Mouse (Mus musculus) ovary, postnatal 10 days (tissue): ENCODE data around the gene Prpf4.

Source experiments
- DNase-seq: peaks from one replicate; pipeline ENCODE4 v3.0.0; 2022; ENCODE audit warnings: low spot score

Prpf4 gene

DNA sequence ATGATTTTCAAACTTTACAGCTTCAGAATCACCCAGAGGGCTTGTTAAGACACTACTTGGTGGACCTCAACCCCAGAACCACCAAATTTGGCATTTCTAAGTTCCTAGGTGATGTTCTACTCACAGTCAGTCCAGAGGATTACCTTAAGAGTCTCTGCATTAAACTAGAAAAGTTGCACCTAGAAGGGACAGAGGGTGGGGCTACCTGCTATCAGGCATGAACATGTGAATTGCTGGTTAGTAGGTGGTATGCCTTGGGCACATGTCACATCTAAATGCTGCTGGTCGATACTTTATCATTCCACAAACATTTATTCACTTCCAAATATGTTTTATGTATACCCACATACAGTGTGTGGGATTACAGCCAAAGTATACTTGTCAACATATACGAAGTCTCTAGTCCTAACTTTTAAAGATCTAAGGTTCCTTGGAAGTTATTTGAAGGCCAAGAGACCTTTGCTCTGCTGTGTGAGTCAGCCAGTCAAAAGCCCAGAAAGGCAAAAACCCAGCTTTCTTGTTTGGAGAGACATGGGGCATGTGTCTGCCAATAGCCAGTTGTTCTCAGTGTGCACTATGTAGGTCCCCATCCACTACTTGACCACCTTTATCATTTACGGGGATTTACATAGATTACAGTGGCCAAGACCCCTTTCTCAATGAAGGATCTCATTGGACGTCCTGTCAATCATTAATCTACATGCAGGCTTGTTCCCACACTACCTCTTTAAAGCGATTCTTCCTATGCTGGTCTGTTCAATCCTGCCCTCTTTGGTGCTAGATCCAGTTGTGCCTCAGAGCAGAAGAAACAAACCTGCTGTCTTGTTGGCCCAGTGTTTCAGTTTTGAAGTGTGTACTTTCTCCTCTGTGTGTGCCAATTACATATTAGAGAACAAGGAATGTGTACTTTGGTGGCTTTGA lies 18.7 kb upstream of the Prpf4 start:
- no peak for DNase-seq

DNA sequence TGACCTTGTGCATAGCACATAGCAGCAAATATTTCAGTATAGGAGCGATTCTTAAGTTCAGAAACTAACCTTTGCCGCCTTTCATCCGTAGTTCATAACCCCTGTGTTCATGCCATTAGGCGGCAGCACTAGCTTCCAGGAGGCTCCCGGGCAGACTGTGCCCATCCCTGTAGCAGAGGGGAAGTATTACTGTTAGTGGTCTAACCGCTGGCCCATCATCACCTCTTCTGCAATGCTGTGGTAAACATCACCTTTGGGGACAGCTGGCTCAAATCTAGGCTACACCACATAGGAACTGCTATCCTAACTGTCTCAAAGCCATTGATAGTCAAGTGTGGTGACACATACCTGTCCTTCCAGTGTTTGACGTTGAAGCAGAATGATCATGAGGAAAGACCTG lies 16.7 kb upstream of the Prpf4 start:
- DNase-seq = no peak

DNA sequence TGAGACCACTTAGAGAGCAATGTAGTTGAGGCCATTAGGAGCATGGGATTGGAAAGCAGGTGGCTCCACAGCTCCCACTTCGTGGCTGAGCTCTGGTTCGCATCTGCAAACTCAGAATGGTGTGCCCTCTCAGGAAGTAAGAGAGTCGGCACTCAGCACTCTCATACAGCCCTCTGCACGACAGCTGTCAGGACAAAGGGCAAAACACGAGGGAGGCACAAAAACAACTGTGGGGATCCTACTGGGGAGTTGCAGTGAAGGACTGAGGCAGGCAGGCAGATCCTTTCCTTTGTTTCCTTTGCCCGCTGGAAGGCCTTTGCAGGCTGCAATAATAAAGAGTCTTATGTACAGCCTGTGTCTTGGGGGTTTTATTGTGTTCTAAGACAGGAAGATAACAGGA lies 15.1 kb upstream of the Prpf4 start:
- no peak for DNase-seq

DNA sequence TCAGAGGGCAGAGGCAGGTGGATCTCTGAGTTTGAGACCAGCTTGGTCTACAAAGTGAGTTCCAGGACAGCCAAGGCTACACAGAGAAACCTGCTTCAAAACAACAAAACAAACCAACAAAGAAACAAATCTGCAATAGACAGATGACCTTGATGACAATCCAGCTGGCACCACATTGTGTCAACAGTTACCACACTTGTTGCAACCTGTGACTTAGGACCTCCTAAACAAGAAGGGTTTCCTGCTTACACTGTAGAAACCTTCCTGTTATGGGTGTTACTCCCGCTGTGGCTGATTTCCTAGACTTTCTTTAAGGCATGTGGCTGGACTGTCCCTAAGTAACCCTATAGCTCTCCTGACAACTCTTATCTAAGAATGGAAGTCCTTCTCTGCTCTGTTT lies 12.8 kb upstream of the Prpf4 start:
- no peak for DNase-seq

DNA sequence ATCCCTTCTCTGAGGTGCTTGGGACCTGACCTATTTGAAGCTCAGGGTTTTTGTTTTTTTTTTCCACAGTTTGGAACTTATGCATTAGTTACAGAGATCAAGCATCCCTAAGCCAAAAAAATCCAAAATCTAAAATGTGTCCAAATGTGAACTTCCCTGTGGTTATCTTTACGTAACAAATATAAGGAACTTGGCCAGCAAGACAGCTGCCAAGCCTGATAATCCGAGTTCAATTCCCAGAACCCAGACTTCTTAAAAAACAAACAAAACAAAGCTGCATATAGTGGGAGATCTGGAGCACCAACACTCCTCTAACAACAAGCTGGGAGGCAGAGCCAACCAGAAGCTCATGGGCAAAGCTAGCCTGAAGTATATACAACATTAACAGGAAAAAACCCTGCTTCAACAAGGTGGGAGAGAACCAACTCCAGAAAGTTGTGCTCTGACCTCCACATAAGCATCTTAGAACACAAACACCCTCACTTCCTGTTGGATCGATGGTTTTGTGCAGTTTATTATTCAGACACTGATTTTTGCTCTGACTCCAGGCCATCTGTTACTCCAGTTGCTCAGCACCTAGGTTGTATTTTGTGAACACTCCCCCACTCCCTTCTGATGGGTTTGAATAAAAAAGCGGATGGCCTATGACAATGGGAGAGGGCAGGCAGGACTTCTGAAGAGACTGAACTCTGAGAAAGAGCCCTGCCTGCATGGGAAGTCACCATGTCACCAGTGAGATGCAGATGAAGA lies 10.8 kb upstream of the Prpf4 start:
- no peak for DNase-seq

DNA sequence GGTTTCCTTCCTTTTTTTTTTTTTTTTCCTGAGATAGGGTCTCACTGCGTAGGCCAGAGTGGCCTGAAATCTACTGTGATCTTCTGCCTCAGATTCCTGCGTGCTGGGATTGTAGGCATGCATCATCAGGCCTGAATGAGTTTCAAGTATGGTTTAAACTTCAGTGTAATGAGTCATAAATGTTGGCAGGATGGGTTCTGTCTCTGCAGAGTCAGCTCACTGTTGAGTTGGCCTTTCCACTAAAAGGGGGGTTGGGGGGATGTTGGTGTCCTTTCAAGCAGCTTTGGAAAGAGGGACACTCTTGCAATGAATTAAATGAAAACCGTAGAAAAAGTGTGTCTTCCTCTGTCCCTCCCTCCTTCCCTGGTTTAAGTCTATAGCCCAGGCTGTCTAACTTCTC lies 9.6 kb upstream of the Prpf4 start:
- DNase-seq = no peak

DNA sequence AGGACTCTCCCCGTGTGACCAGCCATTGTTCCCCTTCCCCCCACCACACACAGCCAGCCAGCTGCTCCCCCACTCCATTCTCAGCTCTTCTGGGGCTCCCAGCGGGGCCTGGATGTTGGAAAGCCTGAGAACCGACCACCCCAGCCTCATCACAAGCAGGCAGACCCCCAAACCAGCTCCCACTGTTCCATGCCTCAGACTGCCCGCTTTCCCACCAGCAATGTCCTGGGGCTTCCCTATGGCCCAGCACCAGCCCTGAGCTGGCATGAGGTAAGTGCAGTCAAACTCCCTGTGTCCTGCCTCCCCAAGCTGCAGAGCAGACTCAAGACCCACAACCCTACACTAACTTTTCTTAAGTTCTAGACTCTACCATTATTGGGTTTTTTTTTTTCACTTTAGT lies 2.5 kb upstream of the Prpf4 start:
- no peak for DNase-seq

DNA sequence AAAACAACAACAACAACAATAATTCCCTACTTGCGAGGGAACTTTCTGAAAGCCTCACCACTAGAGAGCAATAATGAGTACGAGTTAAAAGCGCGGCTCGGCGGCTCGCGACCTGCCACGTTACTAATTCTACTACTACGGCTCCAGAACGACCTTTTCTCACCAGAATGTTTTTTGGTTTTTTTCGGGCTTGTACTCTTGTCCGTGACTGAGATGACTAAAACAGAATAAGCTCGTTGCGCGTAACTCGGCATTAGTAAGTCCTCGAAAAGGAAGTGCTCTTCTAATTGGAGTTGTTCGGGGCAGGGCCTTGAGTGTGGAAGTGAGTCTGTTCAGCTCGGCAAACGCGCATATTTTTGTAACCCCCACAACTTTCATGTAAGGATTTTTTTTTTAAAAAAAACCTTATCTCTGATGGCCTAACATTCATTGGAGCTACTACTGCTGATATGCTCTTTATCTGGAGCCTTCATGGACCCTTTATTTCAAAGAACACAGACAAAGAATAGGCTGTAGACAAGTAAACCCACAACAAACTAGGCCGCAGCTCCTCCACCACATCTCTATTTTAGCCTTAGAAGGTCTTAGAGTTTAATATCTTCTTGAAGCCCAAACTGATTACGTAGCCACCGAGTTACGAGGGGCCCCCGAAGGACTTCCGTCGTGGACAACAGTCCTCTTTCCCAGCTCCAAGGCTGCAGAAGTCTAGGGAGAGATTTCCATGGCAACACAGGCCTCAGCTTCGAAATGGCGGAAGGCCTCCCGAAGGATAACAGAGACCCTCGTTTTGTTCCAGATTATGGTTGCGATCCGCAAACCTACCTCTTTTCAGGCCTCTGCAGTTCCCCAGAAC lies 641 bp upstream of the Prpf4 start:
- peak; percentile 24 for DNase-seq

DNA sequence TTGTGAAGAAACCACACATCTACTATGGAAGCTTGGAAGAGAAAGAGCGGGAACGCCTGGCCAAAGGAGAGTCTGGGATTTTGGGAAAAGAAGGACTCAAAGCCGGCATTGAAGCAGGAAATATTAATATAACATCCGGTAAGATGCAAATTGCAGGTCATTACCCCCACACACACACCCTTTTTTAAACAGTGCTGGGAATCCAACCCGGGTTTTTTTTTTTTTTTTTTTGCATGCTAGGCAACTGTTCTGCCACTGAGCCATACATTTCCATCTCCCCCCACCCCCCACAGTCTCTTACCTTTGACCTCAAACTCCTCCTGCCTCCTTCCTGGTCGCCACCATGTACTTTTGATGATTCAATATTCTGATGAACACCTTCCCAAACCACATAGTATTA lies 1.0 kb downstream of the Prpf4 start:
- no peak for DNase-seq

DNA sequence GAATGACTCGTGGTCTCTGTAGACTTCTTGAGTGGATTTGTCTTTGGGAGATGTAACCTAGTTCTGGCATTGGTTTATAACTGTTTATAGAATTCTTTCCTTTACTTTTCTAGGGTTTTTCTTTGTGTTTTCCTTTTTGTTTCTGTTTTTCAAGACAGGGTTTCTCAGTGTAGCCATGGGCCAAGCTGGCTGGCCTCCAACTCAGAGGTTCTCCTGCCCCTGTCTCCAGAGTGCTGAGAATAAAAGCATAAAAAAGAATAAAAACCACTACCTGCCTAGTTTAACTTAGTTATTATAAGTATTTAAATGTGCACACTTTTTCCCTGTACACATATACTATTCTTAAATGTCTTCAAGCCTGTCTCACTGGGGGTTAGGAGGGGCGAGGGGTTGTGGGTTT lies 1.7 kb downstream of the Prpf4 start:
- no peak for DNase-seq

DNA sequence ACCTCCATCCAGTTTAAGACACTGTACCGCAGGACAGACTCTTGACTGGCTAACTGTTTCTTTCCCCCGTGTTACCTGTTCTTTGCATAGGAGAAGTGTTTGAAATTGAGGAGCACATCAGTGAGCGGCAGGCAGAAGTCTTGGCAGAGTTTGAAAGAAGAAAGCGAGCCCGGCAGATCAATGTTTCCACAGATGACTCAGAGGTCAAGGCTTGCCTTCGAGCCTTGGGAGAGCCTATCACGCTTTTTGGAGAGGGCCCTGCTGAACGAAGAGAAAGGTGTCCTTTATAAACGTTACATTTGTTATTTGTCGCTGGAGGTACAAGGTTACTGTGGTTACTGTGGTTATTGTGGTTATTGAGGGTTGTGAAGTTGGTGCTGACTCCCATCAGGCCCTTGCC lies 3.0 kb downstream of the Prpf4 start:
- DNase-seq = no peak

DNA sequence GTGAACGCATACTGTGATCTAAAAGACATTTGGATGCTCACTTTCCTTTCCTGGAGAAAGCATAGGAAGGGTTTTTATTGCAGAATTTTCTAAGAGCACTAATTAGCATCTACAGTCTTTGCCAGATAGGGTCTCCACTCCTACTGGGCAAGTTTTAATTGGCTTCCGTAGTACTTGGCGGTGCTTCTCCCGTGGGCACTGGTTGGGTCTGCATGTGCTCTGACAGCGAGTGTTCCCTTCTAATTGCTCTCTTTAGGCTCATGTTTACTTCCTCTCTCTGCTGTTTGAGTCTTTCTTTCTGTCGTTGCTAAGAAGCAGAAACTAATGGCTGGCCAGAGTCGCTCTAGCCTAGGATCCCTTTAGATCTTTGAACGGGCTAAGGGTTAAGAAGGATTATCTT lies 9.9 kb downstream of the Prpf4 start:
- no peak for DNase-seq

DNA sequence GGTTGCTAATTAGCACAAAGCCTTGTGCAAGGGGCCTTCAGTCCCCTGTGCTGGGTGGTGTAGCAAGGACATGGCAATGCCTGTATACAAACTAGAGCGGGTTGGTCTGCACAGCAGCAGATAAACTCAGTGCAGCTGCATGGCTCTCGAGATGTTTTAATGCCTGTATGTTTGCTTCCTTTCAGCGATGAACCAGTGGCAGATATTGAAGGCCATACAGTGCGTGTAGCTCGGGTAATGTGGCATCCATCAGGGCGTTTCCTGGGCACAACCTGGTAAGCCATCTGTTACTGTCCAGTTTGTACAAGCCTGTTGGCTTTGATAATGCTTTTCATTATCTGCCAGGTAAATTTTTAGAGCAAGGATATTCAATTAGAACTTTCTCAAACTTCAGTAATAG lies 10.5 kb downstream of the Prpf4 start:
- no peak for DNase-seq

DNA sequence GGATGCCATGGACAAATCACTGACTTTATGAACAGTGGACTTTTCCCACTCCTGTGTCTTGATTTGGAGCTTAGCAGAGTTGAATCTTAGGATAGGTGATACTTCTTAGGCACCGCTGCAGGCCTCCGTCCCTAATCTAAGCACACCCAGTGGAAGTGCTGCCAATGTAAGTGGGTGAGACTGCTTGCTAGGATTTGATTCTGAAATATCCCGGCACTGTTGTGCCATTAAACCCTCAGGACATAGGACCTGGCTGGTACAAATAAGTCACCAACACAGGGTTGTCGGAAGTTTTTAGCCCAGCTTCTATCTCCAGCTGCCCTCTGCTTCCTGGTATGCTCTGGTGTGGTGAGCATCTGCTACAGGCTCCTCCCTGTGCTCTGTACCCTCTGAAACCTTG lies 17.3 kb downstream of the Prpf4 start:
- DNase-seq = no peak

DNA sequence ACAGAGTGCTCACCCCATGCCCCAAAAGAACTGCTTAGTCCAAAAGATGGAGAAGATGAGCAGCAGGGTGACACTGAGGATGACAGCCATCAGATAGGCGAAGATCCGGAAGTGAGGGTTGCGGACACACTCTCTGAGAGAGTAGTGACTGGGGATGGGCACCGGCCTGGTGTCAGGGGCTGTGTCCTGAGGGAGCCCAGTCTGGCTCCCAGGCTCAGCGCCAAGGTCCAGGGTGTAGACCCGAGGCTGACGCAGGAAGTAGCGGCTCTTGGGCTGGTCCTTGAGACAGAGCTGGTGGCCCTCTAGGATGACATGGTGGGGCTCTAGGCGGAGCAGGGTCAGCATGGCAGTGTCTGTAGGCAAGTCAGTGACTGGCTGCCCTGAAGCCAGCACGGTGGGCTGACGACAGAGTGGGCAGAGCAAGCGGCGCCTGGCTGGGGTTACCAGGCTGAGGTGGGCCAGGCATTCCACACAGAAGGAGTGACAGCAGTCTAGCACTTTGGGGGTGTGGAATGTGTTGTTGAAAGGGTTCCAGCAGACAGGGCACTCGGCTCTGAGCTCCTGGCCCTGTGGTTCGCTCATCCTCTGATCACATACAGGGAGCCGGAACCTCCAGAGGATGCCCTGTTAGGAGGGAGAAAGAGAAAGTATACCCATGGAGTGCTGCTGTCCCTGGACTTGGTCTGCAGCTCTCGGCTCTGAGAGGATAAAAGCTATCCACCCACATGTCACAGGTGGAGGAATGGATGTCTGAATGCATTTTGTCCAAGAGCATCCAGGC lies 19.6 kb downstream of the Prpf4 start:
- no peak for DNase-seq

DNA sequence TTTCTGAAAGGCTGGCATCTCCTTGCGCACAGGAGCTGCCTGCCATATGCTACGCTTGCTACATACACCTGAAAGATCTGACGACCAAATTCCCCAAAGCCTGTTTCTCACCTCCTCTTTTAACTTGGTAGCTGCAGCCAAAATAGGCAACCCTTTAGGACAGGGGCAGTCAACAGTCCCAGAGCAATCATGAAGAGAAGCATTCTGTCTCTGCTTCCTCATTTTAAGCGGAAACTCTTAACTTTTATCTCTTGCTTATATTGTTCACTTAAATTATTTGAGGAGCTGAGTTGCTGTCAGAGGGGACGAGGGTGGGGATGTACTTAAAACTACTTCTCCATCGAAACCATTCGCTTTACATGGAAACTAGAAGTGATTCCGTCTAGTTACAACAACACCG lies 21.0 kb downstream of the Prpf4 start:
- DNase-seq = no peak

DNA sequence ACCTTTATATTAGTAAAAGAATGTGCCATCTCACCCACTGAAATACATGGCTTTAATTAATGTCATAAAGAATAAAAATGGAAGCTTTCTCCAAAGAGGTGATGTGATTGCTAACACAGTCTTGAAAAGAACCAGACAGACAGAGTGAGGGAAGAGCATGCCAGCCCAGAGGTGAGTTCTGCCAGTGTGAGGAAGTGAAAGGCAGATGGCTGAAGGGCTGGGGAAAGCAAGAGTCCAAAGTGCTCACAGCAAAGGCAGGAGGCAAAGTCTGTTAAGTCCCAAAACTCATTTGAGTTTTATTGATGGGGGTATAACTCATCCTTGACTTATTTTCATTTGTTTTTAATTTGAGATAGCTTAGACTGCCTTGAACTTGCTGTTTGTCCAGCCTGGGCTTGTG lies 22.1 kb downstream of the Prpf4 start:
- no peak for DNase-seq

DNA sequence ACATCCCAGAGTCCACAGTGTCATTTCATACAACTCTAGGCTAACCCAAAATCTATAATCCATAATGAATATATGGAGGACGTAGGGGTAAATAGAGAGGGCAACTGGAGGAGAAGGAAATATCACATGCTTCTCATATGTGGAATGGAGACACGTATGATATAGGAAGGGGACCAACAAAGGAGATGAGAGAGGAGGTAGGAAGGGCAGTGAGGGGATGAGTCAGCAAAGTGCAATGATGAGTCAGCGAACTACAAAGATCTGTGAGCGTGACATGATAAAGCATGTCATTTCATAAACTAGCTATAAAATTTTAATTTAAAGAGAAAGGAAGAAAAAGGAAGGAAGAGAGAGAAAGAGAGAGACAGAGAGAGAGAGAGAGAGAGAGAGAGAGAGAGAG lies 22.9 kb downstream of the Prpf4 start:
- no peak for DNase-seq

DNA sequence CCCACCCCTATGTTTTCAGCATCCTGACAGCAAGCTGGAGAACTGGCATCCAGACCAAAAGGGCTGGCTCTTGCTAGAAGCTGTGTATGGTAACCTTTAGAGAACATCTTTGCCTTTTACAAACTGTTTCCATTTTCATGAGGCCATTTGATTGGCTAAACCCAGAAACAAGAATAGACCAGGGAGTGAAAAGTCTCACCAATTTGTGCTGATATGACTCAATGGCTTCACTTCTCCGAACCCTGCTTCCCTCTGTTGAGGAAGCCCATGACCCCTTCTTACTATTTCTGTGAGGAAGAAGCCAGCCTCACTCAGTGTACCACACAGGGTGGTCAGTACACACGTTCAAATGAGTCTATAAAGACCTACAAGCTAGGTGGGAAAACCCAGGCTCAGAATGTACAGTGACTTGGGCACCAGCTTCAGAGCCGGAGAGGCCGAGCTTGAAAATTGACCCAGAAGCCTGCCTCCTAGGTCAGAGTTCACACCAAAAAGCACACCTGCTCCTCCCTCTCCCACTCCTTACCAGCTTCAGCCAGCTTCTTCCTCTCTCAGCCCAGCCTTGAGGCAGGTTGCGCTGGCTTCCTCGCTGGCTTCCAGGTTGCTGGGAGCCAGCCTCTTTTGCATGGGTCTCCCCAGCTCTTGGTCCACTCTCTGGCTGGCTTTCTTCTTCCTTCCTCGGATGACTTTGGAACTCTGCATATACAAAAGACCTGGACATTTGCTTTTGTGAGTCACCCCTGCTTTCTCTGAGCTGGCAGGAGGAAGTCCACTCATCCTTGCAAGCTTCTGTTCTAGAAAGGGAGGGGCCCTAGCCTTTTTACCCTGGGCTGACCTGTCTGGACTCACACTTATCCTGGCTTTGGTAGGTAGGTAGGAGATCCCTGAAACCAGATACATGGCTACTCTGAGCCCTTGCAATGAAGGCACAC lies 25.6 kb downstream of the Prpf4 start:
- no peak for DNase-seq

DNA sequence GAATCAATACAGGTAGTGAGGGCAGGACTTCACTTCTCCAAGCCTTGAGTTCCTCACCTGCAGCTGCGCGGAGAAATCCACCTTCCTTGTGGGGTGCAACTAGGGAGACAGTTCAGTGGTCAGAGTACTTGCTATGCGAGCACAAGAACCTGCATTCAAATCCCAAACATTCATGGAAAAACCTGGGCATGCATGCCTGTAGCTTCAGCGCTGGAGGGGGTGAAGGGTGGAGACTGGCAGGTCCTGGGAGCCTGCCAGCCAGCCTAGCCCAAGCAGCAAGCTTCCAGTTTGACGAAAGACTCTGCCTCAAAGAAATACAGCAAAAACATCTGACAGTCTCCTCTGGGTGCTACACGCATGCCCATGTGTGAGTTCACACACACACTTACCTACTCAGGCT lies 26.5 kb downstream of the Prpf4 start, which contains the start of gene Rnf183:
Gene Rnf183 (minus strand): TSS at position 172 of the 400 bp plus-strand sequence.
- DNase-seq = no peak
